Mouse (Mus musculus) cortical plate, adult 2 months (tissue): ENCODE measurements around the gene Slc31a2. TPM values are rescaled to one million over a fixed set of nuclear protein-coding genes. Genes with fewer than 3 reads are reported as not detected.

ENCODE experiments used
- H3K27ac ChIP-seq: fragments of 200-500 bp; 2 replicates; pipeline ENCODE4 v1.5.1; 2012; ENCODE audit warnings: low read length, control low read depth, inconsistent platforms; ENCODE audit not compliant: insufficient read depth
- H3K4me1 ChIP-seq: fragments of 200-500 bp; 2 replicates; pipeline ENCODE4 v1.6.1; 2011; ENCODE audit warnings: low read length; ENCODE audit not compliant: control insufficient read depth, insufficient read depth
- H3K4me3 ChIP-seq: fragments of 200-500 bp; 2 replicates; pipeline ENCODE4 v1.5.1; 2011; ENCODE audit warnings: mild to moderate bottlenecking, low read length, control low read depth; ENCODE audit not compliant: insufficient read depth
- CTCF ChIP-seq: fragments of 200-500 bp; IDR thresholded peaks from 2 replicates; pipeline ENCODE4 v1.5.1; 2011; ENCODE audit warnings: mild to moderate bottlenecking, control low read depth, low read length; ENCODE audit not compliant: insufficient read depth; ENCODE audit errors: extremely low read depth
- POLR2A ChIP-seq: fragments of 200-500 bp; IDR thresholded peaks from 2 replicates; pipeline ENCODE4 v1.6.1; 2011; ENCODE audit warnings: mild to moderate bottlenecking, low read length, control low read depth; ENCODE audit not compliant: insufficient read depth; ENCODE audit errors: extremely low read depth
- polyA plus RNA-seq: library from polyadenylated mRNA; depleted of rRNA; stranded (reverse); fragments of >200 nt; gene quantifications from 2 replicates; pipeline ENCODE4 v1.2.3, GENCODE M21; 2012; rRNA removed

Gene Slc31a2
- polyA plus RNA-seq, 1 experiment, result 12.8 TPM

DNA sequence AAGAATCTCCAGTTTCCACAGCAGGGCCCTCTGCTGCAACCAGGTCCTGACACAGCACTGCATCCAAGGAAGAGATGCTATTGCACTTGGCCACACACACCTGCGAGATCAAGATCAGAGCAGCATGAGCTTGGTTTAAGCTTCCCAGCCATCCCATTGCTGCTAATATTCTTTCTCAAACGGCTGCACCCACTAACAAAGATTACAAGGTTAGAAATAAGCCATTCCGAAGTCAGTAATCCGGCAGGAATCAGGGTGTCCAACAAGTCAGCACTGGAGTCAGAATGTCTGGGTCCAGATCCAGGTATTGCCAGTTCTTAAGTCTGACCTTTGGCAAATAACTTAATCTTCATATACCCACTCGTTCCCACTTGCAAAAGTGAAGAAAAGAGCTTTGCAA, 76.2 kb downstream of the Slc31a2 start:
- Histone ChIP-seq H3K27ac (no peak overlapping the region), H3K4me3 (no peak overlapping the region), H3K4me1 (no peaks in the 10 kb centered on the region)
- TF ChIP-seq CTCF (no peak), POLR2A (no peak)

GRCm38 (mm10) chr4:62344000-62344399, 81.6 kb downstream of the Slc31a2 start:
- Histone ChIP-seq H3K27ac (no peak overlapping the region), H3K4me1 (peaks cover 1% of the 10 kb centered on the region; the same call in 1 of the 2 replicates), H3K4me3 (no peak overlapping the region)
- TF ChIP-seq CTCF (no peak), POLR2A (no peak)

DNA sequence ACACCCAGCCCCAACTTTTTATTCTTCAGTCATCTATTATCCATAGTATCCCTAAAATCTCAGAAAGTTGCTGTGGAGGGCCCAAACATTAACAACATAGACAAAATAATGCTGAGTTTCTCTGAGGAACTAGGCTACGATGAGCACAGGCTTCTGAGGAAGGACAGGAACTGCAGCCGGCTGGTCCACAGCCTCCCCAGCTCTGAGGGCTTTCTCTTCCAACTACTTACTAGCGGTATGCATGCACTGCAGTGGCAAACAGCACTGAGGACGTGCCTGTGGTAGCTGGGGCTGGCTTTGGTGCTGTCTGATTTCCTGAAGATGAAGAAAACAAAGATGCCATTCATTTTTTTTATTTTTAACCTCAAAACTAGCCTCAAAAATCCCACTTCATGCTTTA, 83.5 kb downstream of the Slc31a2 start:
- Histone ChIP-seq H3K4me1 (peaks cover 1% of the 10 kb centered on the region; the same call in 1 of the 2 replicates), H3K27ac (no peak overlapping the region), H3K4me3 (no peak overlapping the region)
- TF ChIP-seq CTCF (no peak), POLR2A (no peak)

GRCm38 (mm10) chr4:62347605-62348328, 85.4 kb downstream of the Slc31a2 start:
- peaks cover 1% of the 10 kb centered on the region; the same call in 1 of the 2 replicates for H3K4me1 ChIP-seq
- no peak overlapping the region for H3K27ac ChIP-seq
- H3K4me3 ChIP-seq, result no peak overlapping the region
- no peak for TF ChIP-seq POLR2A
- TF ChIP-seq CTCF, result no peak

Other genes starting within 250 kb of the Slc31a2 start
- gene Mup20, start 208.4 kb upstream of the Slc31a2 start, polyA plus RNA-seq, result not detected in 2 replicates
- not detected in 2 replicates for gene Mup3, start 175.2 kb upstream of the Slc31a2 start, polyA plus RNA-seq
- gene Mup21, start 111.7 kb upstream of the Slc31a2 start, polyA plus RNA-seq, result not detected in 2 replicates
- 10.1 and 11.2 TPM in 2 replicates for gene Zfp37, start 31.5 kb upstream of the Slc31a2 start, polyA plus RNA-seq
- gene Fkbp15, start 98.0 kb downstream of the Slc31a2 start, polyA plus RNA-seq, result 26.1 and 27.2 TPM in 2 replicates
- gene Slc31a1, start 98.2 kb downstream of the Slc31a2 start, polyA plus RNA-seq, result 17.1 and 18.1 TPM in 2 replicates
- 47.8 and 48.3 TPM in 2 replicates for gene Cdc26, start 146.1 kb downstream of the Slc31a2 start, polyA plus RNA-seq
- gene Prpf4, start 146.2 kb downstream of the Slc31a2 start, polyA plus RNA-seq, result 14.3 and 16.5 TPM in 2 replicates
- 0.09 and 0.15 TPM in 2 replicates for gene Rnf183, start 172.7 kb downstream of the Slc31a2 start, polyA plus RNA-seq
- 6.1 and 8.3 TPM in 2 replicates for gene Wdr31, start 208.3 kb downstream of the Slc31a2 start, polyA plus RNA-seq
- gene Bspry, start 217.5 kb downstream of the Slc31a2 start, polyA plus RNA-seq, result 0.58 and 0.62 TPM in 2 replicates
- gene Hdhd3, start 240.9 kb downstream of the Slc31a2 start, polyA plus RNA-seq, result 7.6 and 8.4 TPM in 2 replicates